Mouse (Mus musculus): ENCODE results near the gene Chrne. TPM values are rescaled to one million over a fixed set of nuclear protein-coding genes. Genes with fewer than 3 reads are reported as not detected.

Gene Chrne
- polyA plus RNA-seq, 1 experiment: 0.10 TPM

GRCm38 (mm10) chr11:70655571-70656455, 36.8 kb upstream of the Chrne start:
- H3K27ac ChIP-seq (ENCODE audit: insufficient read depth, low read length): peak overlapping the region; percentile 70; the same call in 1 of the 2 replicates
- TF ChIP-seq CTCF (IDR thresholded peaks at IDR 0.05; ENCODE audit: borderline replicate concordance, insufficient read depth, low read depth, low read length) (no peak), POLR2A (IDR thresholded peaks at IDR 0.05; ENCODE audit: borderline replicate concordance, insufficient read depth, low read length) (no peak)
- H3K27me3 ChIP-seq (ENCODE audit: control insufficient read depth, insufficient read depth, low read length): no peaks in the 10 kb centered on the region
- H3K4me1 ChIP-seq (ENCODE audit: control insufficient read depth, insufficient read depth, low read length): peaks cover 9% of the 10 kb centered on the region
- peak in 1 of 2 experiments; percentile 54 for DNase-seq
- peak overlapping the region; percentile 99 for H3K4me3 ChIP-seq (replicated peaks; ENCODE audit: insufficient read depth, low read depth, low read length)
- WGBS: 1% methylated on average over 61 of the region's 61 CpGs

- TF ChIP-seq POLR2A (IDR thresholded peaks at IDR 0.05; ENCODE audit: borderline replicate concordance, insufficient read depth, low read length) (peak; percentile 66; the same call in 1 of the 2 replicates), CTCF (IDR thresholded peaks at IDR 0.05; ENCODE audit: borderline replicate concordance, insufficient read depth, low read depth, low read length) (no peak)
- Histone ChIP-seq H3K4me3 (replicated peaks; ENCODE audit: insufficient read depth, low read depth, low read length) (peak overlapping the region; percentile 99), H3K4me1 (ENCODE audit: control insufficient read depth, insufficient read depth, low read length) (peaks cover 9% of the 10 kb centered on the region), H3K27me3 (ENCODE audit: control insufficient read depth, insufficient read depth, low read length) (no peaks in the 10 kb centered on the region), H3K27ac (ENCODE audit: insufficient read depth, low read length) (peak overlapping the region; percentile 70)
- WGBS: under 1% methylated on average over 48 of the region's 48 CpGs
- peak; percentile 88 for DNase-seq
These were observed 36.0 kb upstream of the Chrne start for GRCm38 (mm10) chr11:70654923-70655570.

GRCm38 (mm10) chr11:70654198-70654922, 35.3 kb upstream of the Chrne start, which contains the start of gene Pfn1:
TSS of gene Pfn1 (minus strand) at chr11:70654644.
- peak within 1 kb of the TSS; percentile 99 for H3K4me3 ChIP-seq (replicated peaks; ENCODE audit: insufficient read depth, low read depth, low read length)
- TF ChIP-seq POLR2A (IDR thresholded peaks at IDR 0.05; ENCODE audit: borderline replicate concordance, insufficient read depth, low read length) (peak; percentile 58), CTCF (IDR thresholded peaks at IDR 0.05; ENCODE audit: borderline replicate concordance, insufficient read depth, low read depth, low read length) (no peak)
- DNase-seq: peak; percentile 80 to 81
- WGBS: under 1% methylated on average over 61 of the region's 61 CpGs
- H3K4me1 ChIP-seq (ENCODE audit: control insufficient read depth, insufficient read depth, low read length): peaks cover 10% of the 10 kb centered on the region
- peak within 1 kb of the TSS; percentile 98 for H3K27ac ChIP-seq (ENCODE audit: insufficient read depth, low read length)
- no peaks in the 10 kb centered on the region for H3K27me3 ChIP-seq (ENCODE audit: control insufficient read depth, insufficient read depth, low read length)

GRCm38 (mm10) chr11:70653345-70654197, 34.6 kb upstream of the Chrne start:
- WGBS: 1% methylated on average over 63 of the region's 63 CpGs
- no peak for TF ChIP-seq CTCF (IDR thresholded peaks at IDR 0.05; ENCODE audit: borderline replicate concordance, insufficient read depth, low read depth, low read length)
- TF ChIP-seq POLR2A (IDR thresholded peaks at IDR 0.05; ENCODE audit: borderline replicate concordance, insufficient read depth, low read length): no peak; the same call in 1 of the 2 replicates
- no peaks in the 10 kb centered on the region for H3K27me3 ChIP-seq (ENCODE audit: control insufficient read depth, insufficient read depth, low read length)
- peak overlapping the region; percentile 99 for H3K4me3 ChIP-seq (replicated peaks; ENCODE audit: insufficient read depth, low read depth, low read length)
- DNase-seq: peak; percentile 66
- peak overlapping the region; percentile 98 for H3K27ac ChIP-seq (ENCODE audit: insufficient read depth, low read length)
- H3K4me1 ChIP-seq (ENCODE audit: control insufficient read depth, insufficient read depth, low read length): peaks cover 13% of the 10 kb centered on the region

- no peaks in the 10 kb centered on the region for H3K27me3 ChIP-seq (ENCODE audit: control insufficient read depth, insufficient read depth, low read length)
- H3K27ac ChIP-seq (ENCODE audit: insufficient read depth, low read length): no peak overlapping the region
- TF ChIP-seq POLR2A (IDR thresholded peaks at IDR 0.05; ENCODE audit: borderline replicate concordance, insufficient read depth, low read length) (no peak), CTCF (IDR thresholded peaks at IDR 0.05; ENCODE audit: borderline replicate concordance, insufficient read depth, low read depth, low read length) (no peak)
- WGBS: 48% methylated on average over 6 of the region's 6 CpGs
- peak overlapping the region; percentile 99 for H3K4me3 ChIP-seq (replicated peaks; ENCODE audit: insufficient read depth, low read depth, low read length)
- peaks cover 13% of the 10 kb centered on the region for H3K4me1 ChIP-seq (ENCODE audit: control insufficient read depth, insufficient read depth, low read length)
- DNase-seq: peak in 1 of 2 experiments; percentile 8
These were observed 33.9 kb upstream of the Chrne start for GRCm38 (mm10) chr11:70652884-70653344.

- H3K4me3 ChIP-seq (replicated peaks; ENCODE audit: insufficient read depth, low read depth, low read length): no peak overlapping the region
- no peaks in the 10 kb centered on the region for H3K27me3 ChIP-seq (ENCODE audit: control insufficient read depth, insufficient read depth, low read length)
- 53% methylated on average over 12 of the region's 12 CpGs for WGBS
- peaks cover 13% of the 10 kb centered on the region for H3K4me1 ChIP-seq (ENCODE audit: control insufficient read depth, insufficient read depth, low read length)
- TF ChIP-seq CTCF (IDR thresholded peaks at IDR 0.05; ENCODE audit: borderline replicate concordance, insufficient read depth, low read depth, low read length) (no peak), POLR2A (IDR thresholded peaks at IDR 0.05; ENCODE audit: borderline replicate concordance, insufficient read depth, low read length) (no peak)
- no peak overlapping the region for H3K27ac ChIP-seq (ENCODE audit: insufficient read depth, low read length)
- DNase-seq: peak in 1 of 2 experiments; percentile 18
These were observed 33.2 kb upstream of the Chrne start for GRCm38 (mm10) chr11:70652029-70652883.

Measured in cerebellum, adult 2 months (tissue).